Mouse (Mus musculus) E14TG2a.4 (cell line): ENCODE results near the gene H1foo.

Experiments
- H3K27me3 ChIP-seq: 2 replicates; pipeline ENCODE4 v1.6.1; 2014; ENCODE audit warnings: low read length, control low read depth; ENCODE audit not compliant: insufficient read depth
- H3K36me3 ChIP-seq: 2 replicates; pipeline ENCODE4 v1.6.1; 2014; ENCODE audit warnings: low read length, control low read depth; ENCODE audit not compliant: insufficient read depth
- H3K4me1 ChIP-seq: replicated peaks from 2 replicates; pipeline ENCODE4 v1.6.1; 2014; ENCODE audit warnings: low read depth, low read length, control low read depth
- H3K4me3 ChIP-seq: replicated peaks from 2 replicates; pipeline ENCODE4 v1.5.1; 2014; ENCODE audit warnings: mild to moderate bottlenecking, low read length
- H3K9me3 ChIP-seq: 2 replicates; pipeline ENCODE4 v1.6.1; 2014; ENCODE audit warnings: low read length, control low read depth
- CTCF ChIP-seq: conservative IDR thresholded peaks from 2 replicates; pipeline ENCODE4 v1.5.1; 2014; ENCODE audit warnings: low read length
- NANOG ChIP-seq: IDR thresholded peaks from 2 replicates; pipeline ENCODE4 v1.6.1; 2014; ENCODE audit warnings: borderline replicate concordance, low read length, mixed read lengths
- POU5F1 ChIP-seq: IDR thresholded peaks from 2 replicates; pipeline ENCODE4 v1.6.1; 2014; ENCODE audit warnings: low read length, borderline replicate concordance

H1foo gene

DNA sequence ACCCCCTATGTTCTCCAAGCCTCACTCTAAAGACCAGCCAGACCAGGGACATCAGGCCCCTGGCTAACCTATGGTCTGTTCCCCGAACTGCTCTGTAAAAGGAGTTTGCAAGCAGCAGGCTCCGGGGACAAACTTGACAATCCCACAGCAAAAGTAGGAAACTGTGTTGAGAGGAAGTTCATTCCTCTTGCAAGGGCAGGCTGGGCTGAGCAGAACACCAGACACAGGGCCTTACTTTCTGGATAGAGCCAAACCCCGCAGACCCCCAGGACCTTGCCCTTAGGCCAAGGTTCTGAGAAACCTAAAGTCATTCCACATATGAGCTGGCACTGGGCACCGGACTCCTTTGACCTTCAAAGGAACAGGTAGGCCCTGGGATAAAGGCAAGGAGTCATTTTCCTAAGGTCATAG lies 50.8 kb downstream of the H1foo start:
- no peaks in the 10 kb centered on the region for H3K36me3 ChIP-seq
- H3K27me3 ChIP-seq: peaks cover 72% of the 10 kb centered on the region
- TF ChIP-seq POU5F1 (no peak), CTCF (no peak), NANOG (no peak)
- H3K4me3 ChIP-seq: no peak overlapping the region
- no peaks in the 10 kb centered on the region for H3K9me3 ChIP-seq
- H3K4me1 ChIP-seq: peaks cover 44% of the 10 kb centered on the region

DNA sequence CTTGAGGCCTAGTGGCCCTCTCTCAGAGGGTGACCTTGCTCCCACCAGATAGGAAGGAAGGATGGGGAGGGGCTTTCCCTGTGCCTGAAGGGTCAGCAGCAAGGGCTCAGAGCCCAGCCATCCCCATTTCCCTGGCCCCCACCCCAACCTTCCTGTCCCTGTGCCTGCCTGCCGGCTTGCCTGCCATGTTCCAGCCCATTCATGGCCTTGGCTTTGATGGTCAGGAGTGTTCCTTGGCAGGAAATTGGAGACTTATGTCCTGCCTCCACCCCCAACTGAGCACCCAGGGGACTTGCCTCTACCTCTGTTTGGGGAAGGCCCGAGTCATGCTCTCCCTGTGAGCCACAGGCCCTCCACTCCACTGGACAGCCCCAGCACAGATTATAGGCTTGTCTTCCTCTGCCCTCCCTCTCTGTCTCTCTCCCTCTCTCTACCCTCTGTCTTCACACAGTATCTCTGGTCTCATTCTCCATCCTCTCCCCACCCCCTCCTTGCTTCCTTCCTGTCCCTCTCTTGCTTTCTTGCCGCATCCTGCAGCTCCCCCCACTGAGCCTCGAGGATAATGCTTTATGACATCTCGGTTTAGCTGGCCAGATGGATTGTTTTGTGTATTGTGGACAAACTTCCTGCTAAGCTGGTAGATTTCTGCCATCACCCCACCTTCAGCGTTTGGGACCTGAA lies 51.6 kb downstream of the H1foo start:
- no peak overlapping the region for H3K4me3 ChIP-seq
- H3K36me3 ChIP-seq: no peaks in the 10 kb centered on the region
- H3K27me3 ChIP-seq: peaks cover 68% of the 10 kb centered on the region
- no peak for TF ChIP-seq NANOG
- TF ChIP-seq POU5F1: no peak
- TF ChIP-seq CTCF: no peak
- no peaks in the 10 kb centered on the region for H3K9me3 ChIP-seq
- peaks cover 44% of the 10 kb centered on the region for H3K4me1 ChIP-seq

DNA sequence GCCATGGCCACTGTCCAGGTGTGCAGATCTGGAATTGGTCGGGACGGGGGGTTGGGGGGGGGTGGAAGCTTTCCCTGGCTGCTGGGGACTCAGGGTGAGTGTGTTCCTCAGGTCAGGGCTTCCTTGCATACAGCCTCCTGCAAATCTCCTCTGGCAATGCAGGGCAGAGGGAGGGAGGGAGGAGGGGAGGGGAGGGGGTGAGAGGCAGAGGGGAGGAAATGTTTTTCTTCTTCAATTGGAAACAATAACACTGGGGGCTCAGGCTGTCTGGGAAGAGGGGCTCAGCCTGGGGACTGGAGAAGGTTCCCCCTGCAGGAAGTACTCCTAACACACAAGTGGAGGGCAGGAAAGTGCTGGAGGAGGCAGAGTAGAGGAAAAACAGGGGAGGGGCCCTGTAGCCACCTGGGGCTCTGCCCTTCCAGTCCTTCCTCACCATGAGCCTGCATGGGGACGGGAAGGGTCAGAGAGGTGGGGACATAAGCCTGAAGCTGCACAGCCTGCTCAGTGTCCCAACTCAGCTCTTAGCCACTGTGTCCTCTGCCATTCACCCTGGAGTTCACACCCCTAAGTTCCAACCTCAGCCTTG lies 53.1 kb downstream of the H1foo start:
- H3K4me3 ChIP-seq: no peak overlapping the region
- TF ChIP-seq CTCF: no peak
- TF ChIP-seq NANOG: no peak
- no peak for TF ChIP-seq POU5F1
- no peaks in the 10 kb centered on the region for H3K9me3 ChIP-seq
- H3K36me3 ChIP-seq: no peaks in the 10 kb centered on the region
- peaks cover 40% of the 10 kb centered on the region for H3K4me1 ChIP-seq
- peaks cover 64% of the 10 kb centered on the region for H3K27me3 ChIP-seq

DNA sequence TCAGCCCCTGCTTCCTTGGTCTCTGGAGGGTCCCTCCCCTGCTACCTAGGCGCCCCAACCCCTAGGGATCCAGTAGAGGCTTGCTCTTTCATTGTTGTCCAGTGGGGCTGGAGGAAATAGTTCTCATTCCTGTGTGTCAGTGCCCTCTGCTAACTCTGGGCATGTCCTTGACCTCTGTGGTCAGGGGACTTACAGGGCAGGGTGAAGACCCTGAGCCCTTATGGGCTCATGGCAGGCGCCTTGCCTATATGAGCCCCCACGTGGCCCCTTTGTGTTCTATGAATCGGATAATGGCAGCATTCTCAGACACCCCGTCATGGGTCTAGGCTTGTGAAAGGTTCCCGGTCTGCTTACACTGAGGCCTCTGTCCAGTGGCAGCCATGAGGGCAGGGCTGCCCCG lies 54.0 kb downstream of the H1foo start:
- peaks cover 61% of the 10 kb centered on the region for H3K27me3 ChIP-seq
- no peak for TF ChIP-seq POU5F1
- TF ChIP-seq CTCF: no peak
- H3K4me1 ChIP-seq: peaks cover 34% of the 10 kb centered on the region
- H3K4me3 ChIP-seq: no peak overlapping the region
- H3K9me3 ChIP-seq: no peaks in the 10 kb centered on the region
- no peaks in the 10 kb centered on the region for H3K36me3 ChIP-seq

DNA sequence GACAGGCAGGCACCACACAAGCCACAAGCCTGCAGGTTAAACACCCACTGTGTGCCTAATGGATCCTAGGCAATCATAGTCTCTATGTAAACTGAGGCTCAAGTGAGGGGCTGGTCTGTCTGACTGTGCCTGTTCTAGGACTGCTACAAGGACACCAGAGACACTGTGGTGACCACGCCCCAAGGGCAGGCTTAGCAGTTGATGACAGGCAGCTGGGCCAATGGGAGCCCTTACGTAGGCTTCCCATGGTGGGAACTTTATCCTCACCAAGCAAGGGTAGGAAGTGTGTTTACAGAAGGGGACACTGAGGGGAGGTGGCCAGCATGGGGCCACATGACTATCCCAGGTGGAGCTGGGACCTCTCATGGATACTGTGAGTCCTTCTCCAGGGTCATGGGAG lies 54.5 kb downstream of the H1foo start:
- peaks cover 61% of the 10 kb centered on the region for H3K27me3 ChIP-seq
- H3K4me1 ChIP-seq: peaks cover 30% of the 10 kb centered on the region
- TF ChIP-seq POU5F1: no peak
- no peak for TF ChIP-seq NANOG
- TF ChIP-seq CTCF: no peak
- no peak overlapping the region for H3K4me3 ChIP-seq
- H3K9me3 ChIP-seq: no peaks in the 10 kb centered on the region
- H3K36me3 ChIP-seq: no peaks in the 10 kb centered on the region
